ENCODE assay signal across 13 mouse cellular contexts in genomic region chr14:25535583-25535943, GRCm38 (mm10).
DNase-seq lines count a peak whose midpoint lies in the region; ATAC-seq and TF ChIP-seq lines count a peak whose summit lies in the region.
"Had no signal": no experiment of that assay in that cellular context is flagged by ENCODE, and none has a peak within 500 bp of the region (broad histone marks: within the 10 kb centered on the region; RNA-seq: fewer than 3 reads in every experiment).

No protein-coding gene starts in this region.

- peak overlapping the region; percentile 39; the same call in 1 of the 2 replicates for H3K27ac ChIP-seq in heart, embryonic 10.5 days
- peak overlapping the region; percentile 41; the same call in 1 of the 2 replicates for H3K27ac ChIP-seq in midbrain, embryonic 14.5 days (replicated peaks; ENCODE audit: low read depth, low read length)
- H3K27ac ChIP-seq in midbrain, embryonic 15.5 days, result no peak overlapping the region
- H3K27ac ChIP-seq in embryonic fibroblast, embryonic 13.5 days (ENCODE audit: insufficient read depth, low read length), result 0 out of 2 replicates have a peak overlapping the region, but pooled peaks have one; percentile 92
- 0 out of 2 replicates have a peak overlapping the region, but pooled peaks have one; percentile 18 for H3K27ac ChIP-seq in stomach, postnatal 0 days (replicated peaks)
- H3K27ac ChIP-seq: forebrain, embryonic 13.5 days had no signal

- TF ChIP-seq EP300 in stomach, postnatal 0 days (optimal IDR thresholded peaks at IDR 0.05), result no peak

- H3K36me3 ChIP-seq in heart, embryonic 10.5 days, result peaks cover 36% of the 10 kb centered on the region
- peaks cover 44% of the 10 kb centered on the region for H3K36me3 ChIP-seq in midbrain, embryonic 14.5 days (ENCODE audit: control insufficient read depth, insufficient read depth, low read length)
- H3K36me3 ChIP-seq in midbrain, embryonic 15.5 days (replicated peaks), result no peaks in the 10 kb centered on the region
- peaks cover 13% of the 10 kb centered on the region for H3K36me3 ChIP-seq in stomach, postnatal 0 days (ENCODE audit: control insufficient read depth, insufficient read depth, low read length)

- intact Hi-C loops in heart, postnatal 14 days (cut with DNase I), result no loop called here

- no peak for TF ChIP-seq POLR2A in embryonic fibroblast, embryonic 13.5 days (IDR thresholded peaks at IDR 0.05; ENCODE audit: low read depth, low read length)

- no peaks in the 10 kb centered on the region for H3K27me3 ChIP-seq in heart, embryonic 10.5 days (ENCODE audit: insufficient read depth, poor library complexity, severe bottlenecking)
- no peaks in the 10 kb centered on the region for H3K27me3 ChIP-seq in midbrain, embryonic 14.5 days (ENCODE audit: control insufficient read depth, insufficient read depth, low read length)
- H3K27me3 ChIP-seq in midbrain, embryonic 15.5 days (replicated peaks), result no peaks in the 10 kb centered on the region
- H3K27me3 ChIP-seq in stomach, postnatal 0 days (ENCODE audit: control insufficient read depth, insufficient read depth, low read length), result no peaks in the 10 kb centered on the region
- H3K27me3 ChIP-seq: CH12.LX; forebrain, embryonic 13.5 days; Patski had no signal

- no peak for DNase-seq in heart, embryonic 10.5 days (ENCODE audit: low spot score)
- DNase-seq in heart, postnatal 14 days, result no peak
- DNase-seq in midbrain, embryonic 14.5 days, result no peak
- DNase-seq in stomach, postnatal 0 days (ENCODE audit: low spot score), result no peak
- no peak for DNase-seq in spleen, postnatal 4 days (ENCODE audit: low spot score in 2 of 2)
- DNase-seq: kidney, adult 2 months; lung, postnatal 14 days; right cerebral cortex, postnatal 14 days had no signal

- ATAC-seq in midbrain, embryonic 14.5 days (ENCODE audit: low FRiP score, low TSS enrichment), result no peak
- no peak for ATAC-seq in midbrain, embryonic 15.5 days (replicated peaks)
- no peak for ATAC-seq in stomach, postnatal 0 days (ENCODE audit: low FRiP score, low TSS enrichment)
- ATAC-seq: forebrain, embryonic 13.5 days; Patski had no signal

- H3K4me2 ChIP-seq in midbrain, embryonic 14.5 days (ENCODE audit: low read length), result no peak overlapping the region
- H3K4me2 ChIP-seq in midbrain, embryonic 15.5 days, result no peak overlapping the region
- no peak overlapping the region for H3K4me2 ChIP-seq in stomach, postnatal 0 days (replicated peaks; ENCODE audit: low read depth)
- H3K4me2 ChIP-seq: forebrain, embryonic 13.5 days had no signal

- H3K4me1 ChIP-seq in heart, embryonic 10.5 days, result peaks cover 79% of the 10 kb centered on the region
- peaks cover 5% of the 10 kb centered on the region; the same call in 1 of the 2 replicates for H3K4me1 ChIP-seq in midbrain, embryonic 14.5 days (ENCODE audit: control insufficient read depth, insufficient read depth, low read length)
- peaks cover 21% of the 10 kb centered on the region; the same call in 1 of the 2 replicates for H3K4me1 ChIP-seq in midbrain, embryonic 15.5 days
- H3K4me1 ChIP-seq in embryonic fibroblast, embryonic 13.5 days (ENCODE audit: control insufficient read depth, insufficient read depth, low read length), result peaks cover 23% of the 10 kb centered on the region
- H3K4me1 ChIP-seq in stomach, postnatal 0 days (replicated peaks; ENCODE audit: control insufficient read depth, insufficient read depth), result peaks cover 14% of the 10 kb centered on the region

- 75% methylated on average over 4 of the region's 4 CpGs for WGBS in heart, embryonic 10.5 days
- 78% methylated on average over 4 of the region's 4 CpGs for WGBS in midbrain, embryonic 14.5 days
- WGBS in midbrain, embryonic 15.5 days, result 76% methylated on average over 4 of the region's 4 CpGs
- 78% methylated on average over 4 of the region's 4 CpGs for WGBS in stomach, postnatal 0 days

- TF ChIP-seq CTCF in embryonic fibroblast, embryonic 13.5 days (IDR thresholded peaks at IDR 0.05; ENCODE audit: borderline replicate concordance, insufficient read depth, low read length), result no peak
- no peak for TF ChIP-seq CTCF in stomach, postnatal 0 days (IDR thresholded peaks at IDR 0.05; ENCODE audit: low read depth)

- H3K9me3 ChIP-seq in heart, embryonic 10.5 days, result no peaks in the 10 kb centered on the region
- no peaks in the 10 kb centered on the region for H3K9me3 ChIP-seq in midbrain, embryonic 14.5 days (ENCODE audit: control insufficient read depth, low read length)
- H3K9me3 ChIP-seq in midbrain, embryonic 15.5 days, result no peaks in the 10 kb centered on the region
- H3K9me3 ChIP-seq in stomach, postnatal 0 days (ENCODE audit: control insufficient read depth, low read length), result no peaks in the 10 kb centered on the region
- H3K9me3 ChIP-seq: forebrain, embryonic 13.5 days had no signal

- no peak overlapping the region for H3K4me3 ChIP-seq in heart, embryonic 10.5 days
- H3K4me3 ChIP-seq in midbrain, embryonic 14.5 days (replicated peaks; ENCODE audit: low read depth, low read length), result no peak overlapping the region
- no peak overlapping the region for H3K4me3 ChIP-seq in midbrain, embryonic 15.5 days
- no peak overlapping the region for H3K4me3 ChIP-seq in embryonic fibroblast, embryonic 13.5 days (ENCODE audit: insufficient read depth, low read length)
- no peak overlapping the region for H3K4me3 ChIP-seq in stomach, postnatal 0 days (ENCODE audit: low read depth, low read length)
- H3K4me3 ChIP-seq: forebrain, embryonic 13.5 days had no signal

- no peak overlapping the region for H3K9ac ChIP-seq in midbrain, embryonic 14.5 days (replicated peaks; ENCODE audit: low read length)
- no peak overlapping the region for H3K9ac ChIP-seq in midbrain, embryonic 15.5 days
- no peak overlapping the region for H3K9ac ChIP-seq in stomach, postnatal 0 days (ENCODE audit: low read length)
- H3K9ac ChIP-seq: forebrain, embryonic 13.5 days had no signal
